In the genomic region with DNA sequence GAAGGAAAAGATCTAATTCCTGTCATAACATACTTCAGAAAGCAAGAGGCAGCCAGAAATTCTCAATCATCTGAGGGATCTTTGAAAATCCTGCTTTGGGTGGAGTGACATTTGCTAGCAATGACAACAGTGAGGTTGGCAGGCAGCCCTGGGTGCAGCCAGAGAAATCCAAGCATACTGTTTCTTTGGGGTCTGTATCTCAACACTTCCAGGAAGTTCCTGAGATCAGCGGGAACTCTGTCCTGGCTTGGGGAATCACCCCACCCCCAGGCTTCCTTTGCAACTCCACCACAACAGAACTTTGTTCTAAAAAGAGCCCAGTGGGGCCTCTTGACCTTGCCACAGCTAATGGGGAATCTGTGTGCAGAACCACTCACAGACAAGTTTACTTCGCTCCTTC, we compare ENCODE assay signal across 8 mouse cellular contexts.
DNase-seq lines count a peak whose midpoint lies in the region; ATAC-seq lines count a peak whose summit lies in the region.

No protein-coding gene starts in this region.

- intact Hi-C loops in heart, postnatal 14 days (cut with DNase I): loop anchor here (5.0 kb wide), 1 partner anchor 138 kb away; the partner anchor contains the start of gene Sptbn1

- H3K27ac ChIP-seq in liver, embryonic 11.5 days (ENCODE audit: low read depth, low read length): no peak overlapping the region

- no peaks in the 10 kb centered on the region for H3K36me3 ChIP-seq in liver, embryonic 11.5 days (ENCODE audit: control insufficient read depth, insufficient read depth, low read length)

- no peak overlapping the region for H3K4me2 ChIP-seq in liver, embryonic 11.5 days

- H3K27me3 ChIP-seq in liver, embryonic 11.5 days (replicated peaks; ENCODE audit: control insufficient read depth, insufficient read depth, low read length): no peaks in the 10 kb centered on the region

- no peak overlapping the region for H3K4me3 ChIP-seq in liver, embryonic 11.5 days (ENCODE audit: low read depth, low read length)

- no peak overlapping the region for H3K9ac ChIP-seq in liver, embryonic 11.5 days (ENCODE audit: low read depth, low read length)

- ATAC-seq in liver, embryonic 11.5 days (replicated peaks; ENCODE audit: low FRiP score): no peak

- WGBS in liver, embryonic 11.5 days: 41% methylated on average over 2 of the region's 2 CpGs

- DNase-seq in cerebellum, postnatal 10 days: peak; percentile 43 to 44
- no peak for DNase-seq in cerebellum, adult 18-20 months
- DNase-seq in urinary bladder, postnatal 25 days (ENCODE audit: low spot score): peak; percentile 16
- no peak for DNase-seq in urinary bladder, adult 2 months (ENCODE audit: low spot score)
- peak; percentile 77 to 78 for DNase-seq in heart, postnatal 14 days
- peak; percentile 83 for DNase-seq in lung, postnatal 36 days
- DNase-seq in liver, embryonic 11.5 days (ENCODE audit: low spot score): no peak
- no peak for DNase-seq in cerebellum, postnatal 4 days (ENCODE audit: low spot score in 2 of 2)

- no peaks in the 10 kb centered on the region for H3K9me3 ChIP-seq in liver, embryonic 11.5 days (ENCODE audit: control insufficient read depth, low read length)

- no peaks in the 10 kb centered on the region for H3K4me1 ChIP-seq in liver, embryonic 11.5 days (replicated peaks; ENCODE audit: control insufficient read depth, insufficient read depth, low read length)

Comparison
In these comparisons a context has a peak if more than half of its experiments do, and no peak if none do; other contexts are left out.
1. DNase-seq: peak in cerebellum, postnatal 10 days (2 of 2), urinary bladder, postnatal 25 days (single experiment), heart, postnatal 14 days (2 of 2) and lung, postnatal 36 days (single experiment); none in cerebellum, adult 18-20 months (0 of 2), urinary bladder, adult 2 months (single experiment), liver, embryonic 11.5 days (single experiment) and cerebellum, postnatal 4 days (0 of 2).